Mouse (Mus musculus) adrenal gland, adult 2 months (tissue): ENCODE results near the gene Espl1. TPM values are rescaled to one million over a fixed set of nuclear protein-coding genes. Genes with fewer than 3 reads are reported as not detected.

Experiments used
- DNase-seq: peaks from one replicate; pipeline ENCODE4 v3.0.0; 2021
- polyA plus RNA-seq: library from polyadenylated mRNA; depleted of rRNA; stranded (reverse); fragments of >200 nt; gene quantifications from 2 replicates; pipeline ENCODE4 v1.2.3, GENCODE M21; 2012
- total RNA-seq, 2 experiments: library from RNA; stranded (reverse); gene quantifications; 2 replicates each; pipeline ENCODE4 v1.2.3; 2021

The Espl1 gene
- total and polyA plus RNA-seq, 3 experiments = 0.86 to 2.5 (median 1.8) TPM

GRCm38 (mm10) chr15:102273982-102274716 lies 21.9 kb upstream of the Espl1 start:
- no peak for DNase-seq

- DNase-seq = no peak
Observed at GRCm38 (mm10) chr15:102278726-102279091, 17.4 kb upstream of the Espl1 start.

GRCm38 (mm10) chr15:102279092-102279782 lies 16.8 kb upstream of the Espl1 start, which contains the start of gene Mfsd5:
Gene Mfsd5 (plus strand): TSS chr15:102279454.
- peak; percentile 92 for DNase-seq

DNA sequence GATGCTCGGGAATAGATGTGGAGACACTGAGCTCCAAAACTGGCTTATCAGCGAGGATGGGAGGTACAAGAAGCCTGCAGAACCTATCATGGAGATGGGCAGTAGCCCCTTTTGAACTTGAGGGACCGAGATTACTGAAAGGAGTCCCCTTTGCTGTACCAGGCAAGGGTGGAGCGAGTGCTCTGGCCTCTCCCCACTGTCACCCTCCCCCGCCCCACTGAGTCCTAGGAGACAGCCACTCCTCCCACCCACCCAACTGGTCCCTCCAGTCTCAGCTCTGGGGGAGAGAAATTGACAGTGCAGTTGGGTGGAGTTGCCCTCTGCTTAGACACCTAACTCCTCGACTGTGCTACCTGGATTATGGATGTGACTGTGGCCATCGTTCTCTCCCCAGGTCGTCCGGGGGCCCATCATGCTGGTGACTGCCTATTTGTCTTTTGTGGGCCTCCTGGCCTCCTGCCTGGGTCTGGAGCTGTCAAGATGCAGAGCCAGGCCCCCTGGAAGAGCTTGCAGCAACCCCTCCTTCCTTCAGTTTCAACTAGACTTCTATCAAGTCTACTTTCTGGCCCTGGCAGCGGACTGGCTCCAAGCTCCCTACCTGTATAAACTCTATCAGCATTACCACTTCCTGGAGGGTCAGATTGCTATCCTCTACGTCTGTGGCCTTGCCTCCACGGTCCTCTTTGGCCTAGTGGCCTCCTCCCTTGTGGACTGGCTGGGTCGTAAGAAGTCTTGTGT lies 16.1 kb upstream of the Espl1 start:
- DNase-seq = no peak

GRCm38 (mm10) chr15:102280623-102281022 lies 15.4 kb upstream of the Espl1 start:
- no peak for DNase-seq

GRCm38 (mm10) chr15:102282463-102283292 lies 13.4 kb upstream of the Espl1 start:
- no peak for DNase-seq

GRCm38 (mm10) chr15:102283648-102284047 lies 12.4 kb upstream of the Espl1 start:
- no peak for DNase-seq

DNA sequence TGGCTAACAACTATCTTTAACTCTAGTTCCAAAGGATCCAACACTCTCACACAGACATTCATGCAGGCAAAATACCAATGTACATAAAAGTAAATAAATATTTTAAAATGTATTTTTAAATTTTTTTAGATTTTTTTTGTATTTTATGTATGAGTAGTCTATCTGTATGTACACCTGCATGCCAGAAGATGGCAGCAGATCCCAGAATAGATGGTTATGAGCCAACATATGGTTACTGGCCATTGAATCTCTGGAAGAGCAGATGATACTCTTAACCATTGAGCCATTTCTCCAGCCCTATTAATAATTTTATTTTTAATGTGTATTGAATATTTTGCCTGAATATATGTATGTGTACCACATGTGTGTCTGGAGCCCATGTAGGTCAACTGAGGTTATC lies 8.7 kb upstream of the Espl1 start:
- DNase-seq = peak; percentile 25

DNA sequence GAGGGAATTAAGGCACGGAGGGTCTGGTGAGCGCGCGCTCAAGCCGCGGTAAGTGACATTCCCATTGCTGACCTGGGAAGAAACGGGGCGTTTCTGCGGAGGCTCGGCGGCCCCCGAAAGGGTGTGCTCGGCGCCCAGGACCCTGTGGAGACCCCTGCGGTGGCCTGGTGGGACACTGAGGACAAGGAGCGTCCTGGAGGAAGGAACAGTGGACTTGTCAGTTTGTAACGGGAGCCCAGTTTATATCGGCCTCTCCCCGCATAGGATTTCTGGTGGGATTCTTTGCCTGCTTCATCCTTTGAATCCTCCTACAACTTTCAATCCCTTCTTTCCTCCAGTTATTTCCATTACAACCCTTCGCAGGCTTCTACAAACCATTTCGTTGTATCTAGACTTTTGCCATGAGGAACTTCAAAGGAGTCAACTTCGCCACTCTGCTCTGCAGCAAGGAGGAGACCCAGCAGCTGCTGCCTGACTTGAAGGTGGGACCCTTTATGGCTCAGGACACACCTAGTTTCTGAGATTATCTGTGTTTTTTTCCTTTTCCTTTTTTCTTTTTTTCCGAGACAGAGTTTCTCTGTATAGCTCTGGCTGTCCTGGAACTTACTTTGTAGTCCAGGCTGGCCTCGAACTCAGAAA lies 421 bp downstream of the Espl1 start:
- no peak for DNase-seq

GRCm38 (mm10) chr15:102302542-102302941 lies 6.5 kb downstream of the Espl1 start:
- DNase-seq = no peak

DNA sequence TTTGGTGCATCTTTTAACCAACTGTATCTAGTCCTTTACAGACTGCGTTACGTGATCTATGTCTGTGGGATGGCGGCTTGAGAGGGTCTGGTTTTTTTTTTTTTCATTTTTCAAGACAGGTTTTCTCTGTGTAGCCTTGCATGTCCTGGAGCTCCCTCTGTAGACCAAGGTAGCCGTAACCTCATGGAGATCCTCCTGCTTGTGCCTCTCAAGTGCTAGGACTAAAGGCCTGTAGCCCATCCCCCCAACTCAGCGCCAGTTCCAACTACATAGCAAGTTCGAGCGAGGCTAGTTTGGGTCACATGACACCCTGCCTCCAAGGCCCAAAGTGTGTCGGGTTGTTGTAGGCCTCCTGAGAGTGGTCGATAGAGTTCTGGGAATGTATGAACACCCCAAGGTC lies 12.7 kb downstream of the Espl1 start:
- DNase-seq = no peak

GRCm38 (mm10) chr15:102310074-102310845 lies 14.2 kb downstream of the Espl1 start:
- DNase-seq = peak; percentile 71

- no peak for DNase-seq
Observed at GRCm38 (mm10) chr15:102311489-102311888, 15.4 kb downstream of the Espl1 start.

DNA sequence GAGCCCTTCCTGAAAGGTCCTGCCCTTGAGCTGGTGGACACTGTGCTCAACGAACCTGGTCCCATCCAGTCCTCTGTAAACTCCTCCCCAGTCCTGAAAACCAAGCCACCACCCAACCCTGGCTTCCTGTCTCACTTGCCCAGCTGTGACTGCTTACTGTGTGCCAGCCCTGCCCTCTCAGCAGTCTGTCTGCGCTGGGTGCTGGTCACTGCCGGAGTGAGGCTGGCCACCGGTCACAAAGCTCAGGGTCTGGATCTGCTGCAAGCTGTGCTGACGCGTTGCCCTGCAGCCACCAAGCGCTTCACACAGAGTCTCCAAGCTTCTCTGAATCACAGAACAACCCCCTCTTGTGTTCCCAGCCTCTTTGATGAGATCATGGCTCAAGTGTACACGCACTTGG lies 19.2 kb downstream of the Espl1 start:
- DNase-seq = no peak

GRCm38 (mm10) chr15:102316263-102316662 lies 20.2 kb downstream of the Espl1 start:
- peak; percentile 65 for DNase-seq

- DNase-seq = no peak
Observed at GRCm38 (mm10) chr15:102324654-102325473, 28.8 kb downstream of the Espl1 start.

GRCm38 (mm10) chr15:102326022-102326576 lies 30.0 kb downstream of the Espl1 start, which contains the start of gene Pfdn5:
Gene Pfdn5 (plus strand): TSS chr15:102326116.
- DNase-seq = peak; percentile 91

DNA sequence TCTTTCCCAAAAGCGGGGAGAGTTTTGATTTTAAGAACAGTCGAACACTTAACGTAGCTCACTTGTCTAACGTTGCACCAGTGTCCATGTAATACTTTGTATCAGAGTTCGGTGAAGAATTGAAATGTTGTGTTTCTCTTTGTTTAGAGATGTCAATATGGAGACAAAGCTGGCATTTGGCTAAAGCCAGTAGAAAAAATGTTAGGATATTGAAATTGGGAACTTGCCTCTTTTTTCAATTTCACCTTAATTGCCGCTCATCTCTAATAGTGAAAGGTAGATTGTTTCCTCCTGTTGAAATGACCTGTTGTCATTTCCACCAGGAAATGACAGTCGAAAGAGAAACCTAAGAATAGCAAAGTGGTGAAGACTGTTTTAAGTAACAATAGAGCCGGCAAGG lies 30.8 kb downstream of the Espl1 start:
- no peak for DNase-seq

GRCm38 (mm10) chr15:102331610-102332015 lies 35.5 kb downstream of the Espl1 start, which contains the start of gene Myg1:
Gene Myg1 (plus strand): TSS chr15:102331709.
- peak; percentile 89 for DNase-seq
